Mouse (Mus musculus) frontal cortex, postnatal 25 days (tissue): Measurements from ENCODE around the gene Gm17657.
"Not testable (repeated sequence)": the region's sequence is repeated elsewhere in the genome, so short reads cannot be mapped to it uniquely, and the experiment has no call there.

Experiments
- DNase-seq, 2 experiments: peaks; one replicate each; pipeline ENCODE4 v3.0.0; 2022; ENCODE audit warnings: low spot score in 2 of 2

Gene Gm17657

GRCm38 (mm10) chr17:29500802-29501469 lies 48.5 kb downstream of the Gm17657 start:
- no peak for DNase-seq

DNA sequence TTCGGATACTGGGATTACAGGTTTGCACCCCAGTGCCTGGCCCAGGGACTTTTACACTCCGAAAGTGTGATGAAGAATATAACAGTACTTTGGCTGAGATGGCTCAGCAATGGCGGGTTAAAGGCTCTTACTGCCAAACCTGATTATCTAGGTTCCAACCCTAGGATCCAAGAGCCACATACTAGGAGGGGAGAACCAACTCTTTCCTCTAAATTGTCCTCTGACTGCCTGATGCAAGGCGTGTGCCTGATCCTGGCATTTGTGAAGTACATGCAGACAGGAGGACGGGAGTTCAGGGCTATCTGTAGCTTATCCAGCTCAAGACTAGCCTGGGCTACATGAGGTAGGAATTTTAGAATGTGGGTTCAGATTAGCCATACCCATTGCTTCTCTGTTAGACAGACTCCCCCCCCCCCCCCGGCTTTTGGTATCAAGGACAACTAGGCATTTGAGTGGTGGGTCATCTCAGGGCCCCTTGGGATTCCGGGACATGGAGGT lies 49.1 kb downstream of the Gm17657 start:
- DNase-seq = no peak

DNA sequence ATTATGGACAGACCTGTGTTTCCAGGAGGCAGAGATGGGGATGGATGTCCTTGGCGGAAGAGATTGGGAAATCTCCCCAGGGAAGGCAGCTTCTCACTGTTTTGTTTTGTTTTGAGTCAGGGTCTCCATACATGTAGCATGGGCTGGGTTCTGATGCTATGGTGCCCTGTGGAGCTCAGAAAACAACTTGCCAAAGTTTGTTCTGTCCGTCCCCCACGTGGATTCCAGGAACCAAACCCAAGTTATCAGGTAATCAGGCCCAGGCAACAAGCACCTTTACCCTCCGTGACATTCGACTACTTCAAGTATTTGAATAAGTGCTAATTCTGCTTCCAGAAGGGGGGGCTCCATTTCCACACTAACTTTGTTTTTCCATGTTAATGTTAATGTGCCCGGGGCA lies 49.9 kb downstream of the Gm17657 start:
- DNase-seq = no peak

GRCm38 (mm10) chr17:29498952-29499351 lies 50.5 kb downstream of the Gm17657 start:
- DNase-seq = not testable (repeated sequence)

DNA sequence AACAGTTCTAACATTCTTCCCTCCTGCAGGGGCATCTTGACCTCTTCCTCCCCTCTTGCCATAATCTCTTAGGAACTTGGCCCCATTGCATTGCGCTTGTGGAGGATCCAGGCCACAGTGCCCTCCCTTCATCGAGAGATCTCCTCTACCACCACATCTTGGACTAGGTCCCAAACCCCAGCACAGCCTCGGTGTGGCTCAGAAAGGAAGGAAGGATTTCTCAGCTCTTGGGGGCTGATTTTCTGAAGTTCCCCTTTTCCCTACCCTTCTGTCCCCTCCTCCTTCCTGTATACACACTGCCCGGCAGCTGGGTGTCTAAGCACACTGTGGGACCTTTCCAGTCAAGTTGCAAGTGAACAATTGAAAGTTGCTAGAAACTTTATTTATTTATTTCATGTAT lies 51.4 kb downstream of the Gm17657 start:
- no peak for DNase-seq

DNA sequence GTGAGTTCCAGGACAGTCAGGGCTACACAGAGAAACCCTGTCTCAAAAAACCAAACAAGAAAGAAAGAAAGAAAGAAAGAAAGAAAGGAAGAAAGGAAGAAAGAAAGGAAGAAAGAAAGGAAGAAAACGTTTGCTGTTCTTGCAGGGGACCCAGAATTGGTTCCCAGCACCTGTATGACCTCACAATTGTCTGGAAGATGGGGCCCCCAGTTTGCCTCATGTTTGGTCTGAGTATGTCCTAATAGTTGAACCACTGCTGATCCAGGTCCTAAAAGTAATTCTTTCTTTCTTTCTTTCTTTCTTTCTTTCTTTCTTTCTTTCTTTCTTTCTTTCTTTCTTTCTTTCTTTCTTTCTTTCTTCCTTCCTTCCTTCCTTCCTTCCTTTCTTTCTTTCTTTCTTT lies 52.0 kb downstream of the Gm17657 start:
- DNase-seq = not testable (repeated sequence)

- no peak for DNase-seq
These were observed 52.4 kb downstream of the Gm17657 start for GRCm38 (mm10) chr17:29497071-29497354.

DNA sequence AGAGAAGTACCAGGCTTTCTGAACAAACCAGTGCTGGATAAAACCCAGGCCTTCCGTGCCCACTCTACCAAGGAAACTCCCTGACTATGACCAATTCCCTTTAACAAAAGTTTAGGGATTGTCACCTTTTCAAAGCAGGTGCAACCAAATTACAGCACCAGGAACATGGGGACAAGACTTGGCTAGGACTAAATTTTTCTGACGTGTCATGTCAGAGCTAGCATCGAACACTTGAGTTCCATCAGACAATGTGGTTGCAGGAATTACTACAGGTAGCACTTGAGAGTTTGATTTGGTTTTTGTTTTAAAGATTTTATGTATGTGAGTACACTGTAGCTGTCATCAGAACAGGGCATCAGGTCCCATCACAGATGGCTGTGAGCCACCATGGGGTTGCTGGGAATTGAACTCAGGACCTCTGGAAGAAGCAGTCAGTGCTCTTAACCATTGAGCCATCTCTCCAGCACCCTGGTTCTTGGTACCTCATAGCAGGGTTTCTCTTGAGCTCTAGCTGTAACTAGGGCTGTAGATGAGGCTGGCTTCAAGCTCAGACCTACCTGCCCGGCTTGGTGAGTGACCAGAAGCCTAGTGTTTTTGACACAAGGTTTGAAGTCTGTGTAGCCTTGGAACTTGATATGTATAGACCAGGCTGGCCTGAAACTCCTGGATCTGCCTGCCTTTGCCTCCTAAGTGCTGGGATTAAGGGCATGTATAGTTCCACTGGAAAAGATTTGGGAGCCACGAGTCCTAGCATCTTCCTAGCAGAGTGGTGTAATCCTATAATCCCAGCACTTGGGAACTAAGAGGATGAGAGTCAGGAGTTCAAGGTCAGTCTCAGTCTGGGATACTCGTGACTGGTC lies 53.0 kb downstream of the Gm17657 start:
- DNase-seq = no peak

DNA sequence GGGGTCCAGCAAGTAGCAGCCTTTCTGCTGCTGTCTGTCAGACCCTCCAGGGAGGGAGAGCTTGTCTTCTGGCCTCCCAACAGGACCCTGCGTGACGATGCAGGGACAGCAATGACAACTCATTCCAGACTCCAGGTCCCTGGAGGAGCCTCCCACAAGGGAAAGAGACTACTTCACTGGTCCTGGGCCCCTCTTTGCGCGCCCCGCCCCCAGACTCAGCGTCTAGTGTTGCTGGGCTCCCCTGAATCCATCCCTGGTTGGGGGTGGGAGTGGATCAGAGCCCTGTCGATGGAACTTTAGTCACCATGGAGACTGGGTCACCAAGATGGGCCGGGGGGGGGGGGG lies 54.7 kb downstream of the Gm17657 start:
- DNase-seq = no peak

GRCm38 (mm10) chr17:29494062-29494731 lies 55.2 kb downstream of the Gm17657 start:
- no peak for DNase-seq

DNA sequence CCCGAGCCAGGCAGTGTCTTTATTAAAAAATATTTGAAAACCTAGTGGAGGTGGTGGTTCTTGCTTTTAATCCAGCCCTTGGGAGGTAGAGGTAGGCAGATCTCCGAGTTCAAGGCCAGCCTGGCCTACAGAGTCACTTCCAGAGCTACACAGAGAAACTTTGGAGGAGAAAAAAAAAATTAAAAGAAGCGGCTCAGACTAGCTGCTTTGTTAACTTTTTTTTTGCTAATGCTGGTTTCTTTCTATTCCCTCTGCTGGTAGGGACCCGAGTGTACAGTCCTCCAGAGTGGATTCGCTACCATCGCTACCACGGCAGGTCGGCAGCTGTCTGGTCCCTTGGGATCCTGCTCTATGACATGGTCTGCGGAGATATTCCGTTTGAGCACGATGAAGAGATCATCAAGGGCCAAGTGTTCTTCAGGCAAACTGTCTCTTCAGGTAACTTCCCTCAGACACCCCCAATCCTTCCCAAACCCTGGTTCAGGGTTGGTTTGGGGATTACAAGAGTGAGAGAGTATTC lies 55.9 kb downstream of the Gm17657 start:
- DNase-seq = no peak

GRCm38 (mm10) chr17:29492269-29493191 lies 56.9 kb downstream of the Gm17657 start:
- peak; percentile 16 to 25 for DNase-seq

DNA sequence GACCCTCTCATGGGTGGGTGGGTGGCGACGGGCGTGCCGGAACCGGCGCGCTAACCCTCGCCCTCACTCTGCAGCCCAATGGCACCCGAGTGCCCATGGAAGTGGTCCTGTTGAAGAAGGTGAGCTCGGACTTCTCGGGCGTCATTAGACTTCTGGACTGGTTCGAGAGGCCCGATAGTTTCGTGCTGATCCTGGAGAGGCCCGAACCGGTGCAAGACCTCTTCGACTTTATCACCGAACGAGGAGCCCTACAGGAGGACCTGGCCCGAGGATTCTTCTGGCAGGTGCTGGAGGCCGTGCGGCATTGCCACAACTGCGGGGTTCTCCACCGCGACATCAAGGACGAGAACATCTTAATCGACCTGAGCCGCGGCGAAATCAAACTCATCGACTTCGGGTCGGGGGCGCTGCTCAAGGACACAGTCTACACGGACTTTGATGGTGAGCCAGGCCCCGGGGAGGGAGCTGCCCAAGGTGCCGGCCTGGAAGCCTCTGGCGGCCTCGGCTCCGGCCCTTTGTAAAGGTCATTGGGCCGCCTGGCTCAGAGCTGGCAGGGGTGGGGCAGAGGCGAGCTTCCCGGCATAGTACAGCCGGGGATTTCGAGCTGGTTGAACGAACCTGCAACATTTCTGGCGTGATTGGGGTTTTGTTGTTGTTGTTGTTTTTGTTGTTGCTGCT lies 57.7 kb downstream of the Gm17657 start:
- peak in 1 of 2 experiments; percentile 26 for DNase-seq

DNA sequence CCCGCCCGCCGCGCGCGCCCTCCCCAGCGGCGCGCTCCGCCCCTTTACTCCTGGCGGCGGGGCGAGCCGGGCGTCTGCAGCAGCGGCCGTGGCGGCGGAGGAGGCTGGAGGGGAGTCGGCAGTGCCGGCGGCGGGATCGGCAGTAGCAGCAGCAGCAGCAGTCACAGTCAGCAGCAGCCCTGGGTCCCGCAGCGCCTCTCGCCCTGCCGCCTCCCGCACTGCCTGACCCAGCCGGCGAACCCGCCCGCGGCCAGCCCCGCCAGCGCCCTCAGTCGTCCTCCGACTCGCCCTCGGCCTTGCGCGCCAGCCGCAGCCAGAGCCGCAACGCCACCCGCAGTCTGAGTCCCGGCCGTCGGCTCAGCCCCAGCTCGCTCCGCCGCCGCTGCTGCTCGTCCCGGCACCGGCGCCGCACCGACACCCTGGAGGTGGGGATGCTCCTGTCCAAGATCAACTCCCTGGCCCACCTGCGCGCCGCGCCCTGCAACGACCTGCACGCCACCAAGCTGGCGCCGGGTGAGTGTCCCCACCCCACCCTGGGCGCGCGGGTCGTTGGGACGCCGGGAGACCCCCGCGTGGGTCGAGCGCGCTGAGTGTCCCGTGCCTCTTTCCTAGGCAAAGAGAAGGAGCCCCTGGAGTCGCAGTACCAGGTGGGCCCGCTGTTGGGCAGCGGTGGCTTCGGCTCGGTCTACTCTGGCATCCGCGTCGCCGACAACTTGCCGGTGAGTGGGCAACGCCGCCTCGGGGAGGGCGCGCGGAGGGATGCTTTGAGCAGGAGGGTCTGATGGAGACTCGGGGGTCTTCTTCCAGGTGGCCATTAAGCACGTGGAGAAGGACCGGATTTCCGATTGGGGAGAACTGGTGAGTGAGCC lies 58.5 kb downstream of the Gm17657 start, which contains the start of gene Pim1:
Pim1 (plus strand) TSS at position 41 of the 869 bp plus-strand sequence.
- DNase-seq = peak in 1 of 2 experiments; percentile 31

DNA sequence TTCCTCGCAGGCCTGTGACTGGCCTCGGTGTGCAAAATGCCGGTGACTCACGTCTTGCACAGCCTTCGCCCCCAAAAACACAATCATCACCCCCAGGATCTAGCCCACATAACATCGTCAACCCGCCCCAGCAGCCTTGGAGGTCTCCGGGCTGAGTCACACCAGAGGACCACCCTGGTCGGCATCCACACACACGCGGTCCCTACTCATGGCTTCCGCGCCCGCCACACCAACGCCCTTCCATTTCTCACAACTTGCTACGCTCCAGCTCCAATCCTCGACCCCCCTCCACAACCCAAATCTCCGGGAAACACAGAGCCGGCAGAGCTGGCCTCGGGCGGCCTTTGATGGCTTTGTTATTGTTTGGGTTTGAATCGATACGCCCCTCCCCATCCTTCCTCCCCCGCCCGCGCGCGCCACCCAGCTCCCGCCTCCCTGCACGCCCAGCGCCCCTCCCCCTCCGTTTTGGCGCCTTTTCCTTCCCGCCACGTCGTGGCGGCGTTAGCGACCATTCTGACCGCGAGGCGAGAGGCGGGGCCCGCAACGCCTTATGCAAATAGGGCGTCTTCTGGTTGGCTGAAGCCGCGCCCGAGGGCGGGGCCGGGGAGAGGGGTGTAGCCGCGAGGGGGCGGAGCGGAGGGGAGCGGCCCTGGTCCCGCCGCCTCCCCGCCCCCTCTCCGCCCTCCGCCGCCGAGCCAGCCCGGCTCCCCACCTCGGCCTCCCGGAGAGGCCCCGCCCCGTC lies 59.3 kb downstream of the Gm17657 start:
- peak; percentile 79 to 86 for DNase-seq

- peak in 1 of 2 experiments; percentile 4 for DNase-seq
These were observed 60.2 kb downstream of the Gm17657 start for GRCm38 (mm10) chr17:29488978-29489970.

GRCm38 (mm10) chr17:29488257-29488977 lies 61.0 kb downstream of the Gm17657 start:
- DNase-seq = no peak
